Mouse (Mus musculus): ENCODE data around the gene Selenon. TPM values are rescaled to one million over a fixed set of nuclear protein-coding genes. Genes with fewer than 3 reads are reported as not detected.

Selenon gene
- polyA plus RNA-seq, 1 experiment from 2014 or later, result 2.8 TPM

DNA sequence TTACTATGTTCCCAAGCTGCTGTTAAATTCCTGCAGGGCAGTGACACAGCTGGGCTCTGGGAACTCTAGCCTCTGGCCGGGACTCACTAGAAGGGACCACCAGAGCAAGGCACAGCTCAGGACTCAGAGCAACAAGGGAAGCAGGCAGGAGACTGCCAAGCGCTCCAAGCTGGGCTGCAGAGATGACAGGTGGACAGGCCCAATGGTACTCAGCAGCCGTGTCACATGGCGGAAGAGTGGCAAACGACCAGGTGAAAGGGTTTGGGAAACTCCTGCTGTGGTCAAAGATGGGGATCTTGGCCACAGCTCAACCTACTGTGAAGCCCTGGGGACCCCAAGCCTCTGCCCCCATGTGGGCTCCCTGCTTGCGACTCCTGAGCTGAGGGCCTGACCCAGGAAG, 12.1 kb upstream of the Selenon start:
- no peak for ATAC-seq
- Histone ChIP-seq H3K4me2 (ENCODE audit: low read depth, low read length) (no peak overlapping the region), H3K4me1 (ENCODE audit: insufficient read depth) (no peaks in the 10 kb centered on the region), H3K36me3 (replicated peaks; ENCODE audit: insufficient read depth, low read length) (peaks cover 3% of the 10 kb centered on the region; the same call in 1 of the 2 replicates), H3K9me3 (ENCODE audit: low read length) (no peaks in the 10 kb centered on the region), H3K27ac (ENCODE audit: low read depth) (no peak overlapping the region), H3K4me3 (ENCODE audit: low read depth, low read length) (no peak overlapping the region), H3K27me3 (ENCODE audit: insufficient read depth, low read length) (no peaks in the 10 kb centered on the region), H3K9ac (replicated peaks) (no peak overlapping the region)
- TF ChIP-seq CTCF (IDR thresholded peaks at IDR 0.05; ENCODE audit: low read depth) (no peak), EP300 (IDR thresholded peaks at IDR 0.05; ENCODE audit: low read depth) (no peak)
- WGBS (ENCODE audit: insufficient replicate concordance), result 74% methylated on average over 6 of the region's 6 CpGs
- DNase-seq, result no peak

DNA sequence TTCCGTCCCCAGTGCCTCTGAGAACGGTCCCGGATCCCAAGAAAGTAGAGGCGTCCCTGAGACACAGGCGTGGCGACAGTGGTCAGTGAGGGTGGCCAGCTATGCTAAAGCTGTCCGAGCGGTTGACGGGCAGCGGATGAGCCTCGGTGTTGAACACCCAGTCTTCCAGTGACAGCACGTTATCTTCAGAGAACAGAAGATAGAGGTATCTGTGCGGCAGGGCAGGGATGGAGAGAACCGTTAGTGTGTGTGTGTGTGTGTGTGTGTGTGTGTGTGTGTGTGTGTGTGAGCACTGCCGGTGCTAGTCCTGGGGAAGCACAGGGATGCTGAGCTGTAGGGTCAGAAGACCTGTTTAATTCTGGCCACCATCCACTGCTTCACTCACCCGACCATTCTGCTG, 11.7 kb upstream of the Selenon start:
- H3K9ac ChIP-seq (replicated peaks), result no peak overlapping the region
- H3K4me1 ChIP-seq (ENCODE audit: insufficient read depth), result no peaks in the 10 kb centered on the region
- no peak overlapping the region for H3K27ac ChIP-seq (ENCODE audit: low read depth)
- TF ChIP-seq EP300 (IDR thresholded peaks at IDR 0.05; ENCODE audit: low read depth) (0 out of 2 replicates have a peak, but pooled peaks have one; percentile 20), CTCF (IDR thresholded peaks at IDR 0.05; ENCODE audit: low read depth) (no peak)
- no peak for ATAC-seq
- no peaks in the 10 kb centered on the region for H3K9me3 ChIP-seq (ENCODE audit: low read length)
- H3K36me3 ChIP-seq (replicated peaks; ENCODE audit: insufficient read depth, low read length), result peaks cover 3% of the 10 kb centered on the region; the same call in 1 of the 2 replicates
- no peak overlapping the region for H3K4me3 ChIP-seq (ENCODE audit: low read depth, low read length)
- DNase-seq, result no peak
- WGBS (ENCODE audit: insufficient replicate concordance), result 61% methylated on average over 16 of the region's 16 CpGs
- no peaks in the 10 kb centered on the region for H3K27me3 ChIP-seq (ENCODE audit: insufficient read depth, low read length)
- no peak overlapping the region for H3K4me2 ChIP-seq (ENCODE audit: low read depth, low read length)

GRCm38 (mm10) chr4:134562014-134562413, 10.0 kb upstream of the Selenon start:
- ATAC-seq (no peak), DNase-seq (no peak)
- peaks cover 5% of the 10 kb centered on the region; the same call in 1 of the 2 replicates for H3K4me1 ChIP-seq (ENCODE audit: insufficient read depth)
- no peaks in the 10 kb centered on the region for H3K27me3 ChIP-seq (ENCODE audit: insufficient read depth, low read length)
- H3K9ac ChIP-seq (replicated peaks), result no peak overlapping the region
- H3K27ac ChIP-seq (ENCODE audit: low read depth), result no peak overlapping the region
- TF ChIP-seq CTCF (IDR thresholded peaks at IDR 0.05; ENCODE audit: low read depth) (no peak), EP300 (IDR thresholded peaks at IDR 0.05; ENCODE audit: low read depth) (no peak)
- WGBS (ENCODE audit: insufficient replicate concordance), result 67% methylated on average over 2 of the region's 2 CpGs
- H3K36me3 ChIP-seq (replicated peaks; ENCODE audit: insufficient read depth, low read length), result peaks cover 3% of the 10 kb centered on the region; the same call in 1 of the 2 replicates
- H3K4me3 ChIP-seq (ENCODE audit: low read depth, low read length), result no peak overlapping the region
- no peak overlapping the region for H3K4me2 ChIP-seq (ENCODE audit: low read depth, low read length)
- no peaks in the 10 kb centered on the region for H3K9me3 ChIP-seq (ENCODE audit: low read length)

DNA sequence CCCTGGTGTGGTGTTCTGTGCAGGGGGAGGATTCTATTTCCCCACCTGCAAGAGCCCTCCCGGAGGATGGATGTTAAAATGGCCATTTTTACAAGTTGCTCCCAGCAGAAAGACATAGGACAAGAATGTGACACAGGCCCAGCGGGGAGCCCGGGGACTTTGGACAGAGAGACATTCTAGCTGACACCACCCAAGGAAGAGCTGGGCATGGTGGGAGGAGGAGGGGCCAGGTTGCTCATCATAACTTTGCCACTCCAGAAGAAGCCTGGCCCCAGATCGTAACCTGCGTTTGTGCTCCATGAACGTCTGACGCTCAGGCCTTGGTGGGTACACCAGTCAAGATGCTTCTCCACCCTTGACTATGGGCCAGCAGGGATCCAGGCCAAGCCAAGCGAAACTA, 8.7 kb upstream of the Selenon start:
- TF ChIP-seq CTCF (IDR thresholded peaks at IDR 0.05; ENCODE audit: low read depth), result no peak
- no peak for TF ChIP-seq EP300 (IDR thresholded peaks at IDR 0.05; ENCODE audit: low read depth)
- Histone ChIP-seq H3K9me3 (ENCODE audit: low read length) (no peaks in the 10 kb centered on the region), H3K27ac (ENCODE audit: low read depth) (no peak overlapping the region), H3K27me3 (ENCODE audit: insufficient read depth, low read length) (no peaks in the 10 kb centered on the region), H3K4me2 (ENCODE audit: low read depth, low read length) (no peak overlapping the region), H3K9ac (replicated peaks) (no peak overlapping the region), H3K36me3 (replicated peaks; ENCODE audit: insufficient read depth, low read length) (peaks cover 3% of the 10 kb centered on the region; the same call in 1 of the 2 replicates), H3K4me3 (ENCODE audit: low read depth, low read length) (no peak overlapping the region), H3K4me1 (ENCODE audit: insufficient read depth) (peaks cover 5% of the 10 kb centered on the region; the same call in 1 of the 2 replicates)
- WGBS (ENCODE audit: insufficient replicate concordance), result 86% methylated on average over 8 of the region's 8 CpGs
- ATAC-seq (no peak), DNase-seq (no peak)

DNA sequence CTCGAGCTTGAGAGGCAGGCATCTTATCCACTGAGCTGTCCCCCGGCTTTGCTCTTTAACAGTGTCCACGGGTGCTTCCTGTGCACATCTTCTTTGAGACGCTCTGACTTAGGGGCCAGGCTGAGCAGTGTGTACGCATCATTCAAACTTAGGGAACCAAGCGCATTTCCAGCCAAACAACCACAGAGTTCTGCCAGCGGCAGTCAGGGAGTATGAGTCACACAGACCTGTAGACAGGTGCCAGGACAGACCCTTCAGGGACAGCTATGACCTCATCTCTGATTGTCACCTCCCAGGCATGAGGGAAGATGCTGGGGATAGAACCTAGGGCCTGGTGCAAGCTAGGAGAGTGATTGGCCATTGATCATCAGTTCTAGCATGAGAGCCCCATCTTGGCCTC, 7.2 kb upstream of the Selenon start:
- H3K9me3 ChIP-seq (ENCODE audit: low read length), result no peaks in the 10 kb centered on the region
- no peak overlapping the region for H3K9ac ChIP-seq (replicated peaks)
- ATAC-seq, result no peak
- no peak for DNase-seq
- H3K4me3 ChIP-seq (ENCODE audit: low read depth, low read length), result no peak overlapping the region
- no peaks in the 10 kb centered on the region for H3K36me3 ChIP-seq (replicated peaks; ENCODE audit: insufficient read depth, low read length)
- H3K4me2 ChIP-seq (ENCODE audit: low read depth, low read length), result no peak overlapping the region
- 61% methylated on average over 7 of the region's 7 CpGs for WGBS (ENCODE audit: insufficient replicate concordance)
- TF ChIP-seq EP300 (IDR thresholded peaks at IDR 0.05; ENCODE audit: low read depth) (no peak), CTCF (IDR thresholded peaks at IDR 0.05; ENCODE audit: low read depth) (no peak)
- peaks cover 5% of the 10 kb centered on the region; the same call in 1 of the 2 replicates for H3K4me1 ChIP-seq (ENCODE audit: insufficient read depth)
- no peaks in the 10 kb centered on the region for H3K27me3 ChIP-seq (ENCODE audit: insufficient read depth, low read length)
- H3K27ac ChIP-seq (ENCODE audit: low read depth), result no peak overlapping the region

DNA sequence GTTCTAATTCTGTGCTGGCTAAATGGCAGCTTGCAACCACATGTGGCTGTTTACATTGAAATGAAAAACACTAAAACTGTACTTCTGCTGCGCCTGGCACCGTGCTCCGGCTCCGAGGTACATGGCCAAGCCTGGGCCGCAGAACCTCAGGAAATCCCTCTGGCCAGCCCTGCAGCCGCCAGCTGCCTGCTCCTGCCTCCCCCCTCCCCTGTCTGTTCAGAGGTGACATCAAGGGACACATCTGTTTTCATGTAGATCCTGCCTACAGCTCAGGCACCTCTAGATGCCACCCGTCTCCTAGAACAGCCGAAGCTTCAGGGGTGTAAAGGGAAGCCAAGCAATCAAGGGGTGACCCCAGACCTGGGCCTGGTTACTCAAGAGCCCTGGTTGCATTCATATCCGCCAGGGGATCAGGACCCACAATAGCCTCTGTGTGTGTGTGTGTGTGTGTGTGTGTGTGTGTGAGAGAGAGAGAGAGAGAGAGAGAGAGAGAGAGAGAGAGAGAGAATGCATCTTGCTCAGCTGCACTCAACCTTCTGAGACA, 6.7 kb upstream of the Selenon start:
- H3K4me1 ChIP-seq (ENCODE audit: insufficient read depth), result peaks cover 5% of the 10 kb centered on the region; the same call in 1 of the 2 replicates
- WGBS (ENCODE audit: insufficient replicate concordance), result 57% methylated on average over 9 of the region's 9 CpGs
- H3K9ac ChIP-seq (replicated peaks), result no peak overlapping the region
- TF ChIP-seq EP300 (IDR thresholded peaks at IDR 0.05; ENCODE audit: low read depth), result no peak
- no peak for TF ChIP-seq CTCF (IDR thresholded peaks at IDR 0.05; ENCODE audit: low read depth)
- H3K4me3 ChIP-seq (ENCODE audit: low read depth, low read length), result no peak overlapping the region
- DNase-seq (no peak), ATAC-seq (no peak)
- H3K27me3 ChIP-seq (ENCODE audit: insufficient read depth, low read length), result no peaks in the 10 kb centered on the region
- no peaks in the 10 kb centered on the region for H3K36me3 ChIP-seq (replicated peaks; ENCODE audit: insufficient read depth, low read length)
- peak overlapping the region; percentile 69; the same call in 1 of the 2 replicates for H3K27ac ChIP-seq (ENCODE audit: low read depth)
- no peaks in the 10 kb centered on the region for H3K9me3 ChIP-seq (ENCODE audit: low read length)
- 0 out of 2 replicates have a peak overlapping the region, but pooled peaks have one; percentile 22 for H3K4me2 ChIP-seq (ENCODE audit: low read depth, low read length)

All from liver, postnatal 0 days (tissue).